ENCODE assay signal across 11 mouse cellular contexts in genomic region chr12:15644074-15644672, GRCm38 (mm10).
"Had no signal": no experiment of that assay in that cellular context is flagged by ENCODE, and none has a peak within 500 bp of the region (broad histone marks: within the 10 kb centered on the region; RNA-seq: fewer than 3 reads in every experiment).

No protein-coding gene starts in this region.

- DNase-seq: kidney, postnatal 14 days; left cerebral cortex, postnatal 4 days; right cerebral cortex, adult 18-20 months; right cerebral cortex, postnatal 25 days; thymus, postnatal 4 days had no signal

- H3K9me3 ChIP-seq: kidney, embryonic 15.5 days; midbrain, embryonic 13.5 days; neural tube, embryonic 15.5 days had no signal

- H3K9ac ChIP-seq: kidney, embryonic 15.5 days; liver, embryonic 14.5 days; midbrain, embryonic 13.5 days; neural tube, embryonic 15.5 days had no signal

- H3K4me3 ChIP-seq: kidney, embryonic 15.5 days; midbrain, embryonic 13.5 days; myocyte; neural tube, embryonic 15.5 days had no signal

- ATAC-seq: midbrain, embryonic 13.5 days had no signal

- H3K27me3 ChIP-seq: kidney, embryonic 15.5 days; midbrain, embryonic 13.5 days; neural tube, embryonic 15.5 days had no signal

- H3K4me1 ChIP-seq: neural tube, embryonic 15.5 days had no signal

- H3K36me3 ChIP-seq: kidney, embryonic 15.5 days; midbrain, embryonic 13.5 days; neural tube, embryonic 15.5 days had no signal

- H3K27ac ChIP-seq: kidney, embryonic 15.5 days; liver, embryonic 14.5 days; midbrain, embryonic 13.5 days; neural tube, embryonic 15.5 days; stomach, postnatal 0 days had no signal

- H3K4me2 ChIP-seq: kidney, embryonic 15.5 days; midbrain, embryonic 13.5 days; neural tube, embryonic 15.5 days had no signal
